Mouse (Mus musculus) limb, embryonic 14.5 days (tissue): Measurements from ENCODE around the gene Shb. TPM values are rescaled to one million over a fixed set of nuclear protein-coding genes. Genes with fewer than 3 reads are reported as not detected.

ENCODE experiments used
- ATAC-seq: fragments of 200-750 bp; cut with Nextera tagmentation; 2 replicates; pipeline ENCODE4 v1.8.0; 2017; ENCODE audit warnings: low read depth, moderate number of reproducible peaks, moderate TSS enrichment; ENCODE audit not compliant: low FRiP score
- DNase-seq: peaks from one replicate; pipeline ENCODE4 v3.0.0-alpha.2; 2015; ENCODE audit warnings: low spot score
- H3K27ac ChIP-seq: fragments of 300-500 bp; sonication (generic); replicated peaks from 2 replicates; pipeline ENCODE4 v1.5.1; 2014; ENCODE audit warnings: low read depth, mild to moderate bottlenecking, low read length, moderate library complexity, mixed read lengths
- H3K27me3 ChIP-seq: fragments of 300-500 bp; sonication (generic); 2 replicates; pipeline ENCODE4 v1.6.1; 2014; ENCODE audit warnings: low read length, mixed read lengths; ENCODE audit not compliant: control insufficient read depth, insufficient read depth
- H3K36me3 ChIP-seq: fragments of 300-500 bp; sonication (generic); 2 replicates; pipeline ENCODE4 v1.6.1; 2014; ENCODE audit warnings: mild to moderate bottlenecking, low read length, moderate library complexity, mixed read lengths; ENCODE audit not compliant: control insufficient read depth, insufficient read depth
- H3K4me1 ChIP-seq: fragments of 300-500 bp; sonication (generic); 2 replicates; pipeline ENCODE4 v1.6.1; 2014; ENCODE audit warnings: antibody characterized with exemption, low read length, mixed read lengths; ENCODE audit not compliant: control insufficient read depth, insufficient read depth
- H3K4me2 ChIP-seq: fragments of 300-500 bp; sonication (generic); replicated peaks from 2 replicates; pipeline ENCODE4 v1.6.1; 2014; ENCODE audit warnings: low read depth, mild to moderate bottlenecking, low read length, moderate library complexity; ENCODE audit not compliant: severe bottlenecking
- H3K4me3 ChIP-seq: fragments of 300-500 bp; sonication (generic); replicated peaks from 2 replicates; pipeline ENCODE4 v1.5.1; 2014; ENCODE audit warnings: low read length
- H3K9ac ChIP-seq: fragments of 300-500 bp; sonication (generic); 2 replicates; pipeline ENCODE4 v1.6.1; 2014; ENCODE audit warnings: mild to moderate bottlenecking, low read depth, low read length, moderate library complexity; ENCODE audit not compliant: severe bottlenecking
- H3K9me3 ChIP-seq: fragments of 300-500 bp; sonication (generic); 2 replicates; pipeline ENCODE4 v1.6.1; 2016; ENCODE audit warnings: low read length; ENCODE audit not compliant: control insufficient read depth
- POLR2A ChIP-seq: fragments of 200-500 bp; IDR thresholded peaks from 2 replicates; pipeline ENCODE4 v1.8.0; 2012; ENCODE audit warnings: inconsistent platforms, mild to moderate bottlenecking, moderate library complexity, borderline replicate concordance; ENCODE audit not compliant: insufficient read depth, insufficient read length; ENCODE audit errors: extremely low read depth
- WGBS: fragments of 180-500 bp; shearing (Covaris S2); extraction: QIAGEN DNeasy Blood & Tissue Kit; methylation state at CpG from one replicate; pipeline ENCODE4 v1.1.7; 2014; 5-methylcytosine and 5-hydroxymethylcytosine counted together
- polyA plus RNA-seq, 2 experiments: library from polyadenylated mRNA; depleted of rRNA in 1 of 2; stranded (reverse) in 1 of 2; unstranded in 1 of 2; fragments of >200 nt; fragmentation: Nextera tagmentation in 1 of 2; extraction: Ambion mirVana in 1 of 2; gene quantifications; 2 replicates each; pipeline versions ENCODE4 v1.2.1 to v1.2.3; 2012 to 2014

Shb gene
- polyA plus RNA-seq, 2 experiments = 10.6 to 19.0 TPM

GRCm38 (mm10) chr4:45526846-45527561, 5.3 kb downstream of the Shb start:
- Histone ChIP-seq H3K27me3 (no peaks in the 10 kb centered on the region), H3K9me3 (no peaks in the 10 kb centered on the region), H3K4me3 (no peak overlapping the region; the same call in 1 of the 2 replicates), H3K36me3 (peaks cover 6% of the 10 kb centered on the region; the same call in 1 of the 2 replicates), H3K4me1 (peaks cover 36% of the 10 kb centered on the region), H3K27ac (no peak overlapping the region), H3K9ac (no peak overlapping the region), H3K4me2 (peak overlapping the region; percentile 96; the same call in 1 of the 2 replicates)
- no peak for ATAC-seq
- no peak for DNase-seq
- 83% methylated on average over 2 of the region's 2 CpGs for WGBS
- TF ChIP-seq POLR2A = no peak

DNA sequence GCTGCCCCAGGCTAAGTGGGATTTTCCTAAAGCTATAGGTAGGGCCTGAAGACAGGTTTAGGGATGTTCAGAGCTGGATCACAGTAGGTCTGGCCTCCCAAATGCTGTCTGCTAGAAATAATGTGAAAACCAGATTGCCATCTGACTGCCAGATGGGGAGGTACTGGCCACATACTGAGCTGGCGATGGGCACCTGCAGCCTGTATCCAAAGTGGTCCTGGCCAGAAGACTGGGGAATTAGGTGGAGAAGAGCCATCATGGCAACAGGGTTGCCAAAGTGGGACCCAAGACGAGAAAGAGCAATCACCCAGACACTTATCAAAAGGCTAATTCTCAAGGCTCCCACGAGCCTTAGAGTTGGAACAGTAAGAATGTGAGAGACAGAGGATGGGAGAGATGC, 6.1 kb downstream of the Shb start:
- ATAC-seq (no peak), DNase-seq (no peak)
- no peak overlapping the region for H3K4me3 ChIP-seq
- H3K36me3 ChIP-seq = peaks cover 6% of the 10 kb centered on the region; the same call in 1 of the 2 replicates
- no peaks in the 10 kb centered on the region for H3K27me3 ChIP-seq
- peaks cover 28% of the 10 kb centered on the region for H3K4me1 ChIP-seq
- H3K4me2 ChIP-seq = no peak overlapping the region
- no peak overlapping the region for H3K9ac ChIP-seq
- TF ChIP-seq POLR2A = no peak
- H3K27ac ChIP-seq = no peak overlapping the region
- WGBS = 83% methylated on average over 3 of the region's 3 CpGs
- H3K9me3 ChIP-seq = no peaks in the 10 kb centered on the region

- WGBS = 97% methylated on average over 3 of the region's 3 CpGs
- ATAC-seq (no peak), DNase-seq (no peak)
These were observed 6.7 kb downstream of the Shb start for GRCm38 (mm10) chr4:45525541-45525940.

DNA sequence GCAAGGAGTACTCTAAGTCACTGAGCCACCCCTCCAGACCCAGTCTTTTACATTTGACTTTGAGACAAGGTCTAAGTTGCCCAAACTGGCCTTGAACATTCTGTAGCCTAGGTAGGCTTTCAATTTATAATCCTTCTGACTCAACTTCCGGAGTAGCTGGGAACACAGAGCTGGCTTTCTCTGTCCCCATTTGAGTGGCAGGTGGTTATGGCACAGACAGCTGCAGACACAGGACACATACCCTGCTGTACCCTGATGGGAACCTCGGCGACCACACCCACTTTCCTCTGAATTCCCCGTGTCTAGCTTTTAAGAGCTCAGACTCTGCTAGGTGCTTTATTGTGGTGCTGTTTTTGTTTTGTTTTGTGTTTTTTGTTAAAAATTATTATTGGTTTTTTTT, 7.7 kb downstream of the Shb start:
- WGBS = 86% methylated on average over 4 of the region's 4 CpGs
- 0 out of 2 replicates have a peak, but pooled peaks have one; percentile 10 for ATAC-seq

More at GRCm38 (mm10) chr4:45525541-45525940, 6.7 kb downstream of the Shb start:
- Histone ChIP-seq H3K9ac (no peak overlapping the region), H3K9me3 (no peaks in the 10 kb centered on the region), H3K4me2 (no peak overlapping the region), H3K4me1 (peaks cover 24% of the 10 kb centered on the region), H3K4me3 (no peak overlapping the region), H3K27me3 (no peaks in the 10 kb centered on the region), H3K27ac (no peak overlapping the region), H3K36me3 (peaks cover 6% of the 10 kb centered on the region; the same call in 1 of the 2 replicates)
- TF ChIP-seq POLR2A = no peak

DNA sequence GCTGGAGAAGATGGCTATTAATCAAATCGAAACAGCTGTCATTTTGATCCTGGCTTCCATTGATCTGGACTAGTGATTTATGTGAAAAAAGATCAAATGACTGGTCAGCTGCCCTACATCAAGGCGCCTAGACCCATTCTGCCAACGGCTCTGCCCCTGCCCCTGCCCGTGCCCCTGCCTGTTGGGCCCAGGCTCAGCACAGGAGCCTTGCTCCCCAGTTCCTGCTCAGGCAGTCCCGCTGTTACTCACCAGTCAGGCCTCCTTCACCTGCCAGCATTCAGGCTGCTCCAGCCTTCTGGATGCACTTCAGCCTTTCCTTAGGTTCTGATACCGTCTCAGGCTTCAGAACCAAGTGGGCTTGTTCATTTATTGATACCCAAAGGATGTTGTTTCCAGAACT, 8.9 kb downstream of the Shb start:
- Histone ChIP-seq H3K9me3 (no peaks in the 10 kb centered on the region), H3K36me3 (peaks cover 6% of the 10 kb centered on the region; the same call in 1 of the 2 replicates), H3K9ac (no peak overlapping the region), H3K4me3 (no peak overlapping the region), H3K4me2 (no peak overlapping the region), H3K4me1 (peaks cover 17% of the 10 kb centered on the region), H3K27ac (no peak overlapping the region), H3K27me3 (no peaks in the 10 kb centered on the region)
- DNase-seq = no peak
- 70% methylated on average over 6 of the region's 6 CpGs for WGBS
- ATAC-seq = no peak
- no peak for TF ChIP-seq POLR2A

More for the DNA sequence above, 7.7 kb downstream of the Shb start:
- Histone ChIP-seq H3K27ac (no peak overlapping the region), H3K36me3 (peaks cover 6% of the 10 kb centered on the region; the same call in 1 of the 2 replicates), H3K9me3 (no peaks in the 10 kb centered on the region), H3K4me3 (no peak overlapping the region), H3K4me1 (peaks cover 23% of the 10 kb centered on the region), H3K27me3 (no peaks in the 10 kb centered on the region), H3K4me2 (no peak overlapping the region), H3K9ac (no peak overlapping the region)
- no peak for DNase-seq
- TF ChIP-seq POLR2A = no peak

DNA sequence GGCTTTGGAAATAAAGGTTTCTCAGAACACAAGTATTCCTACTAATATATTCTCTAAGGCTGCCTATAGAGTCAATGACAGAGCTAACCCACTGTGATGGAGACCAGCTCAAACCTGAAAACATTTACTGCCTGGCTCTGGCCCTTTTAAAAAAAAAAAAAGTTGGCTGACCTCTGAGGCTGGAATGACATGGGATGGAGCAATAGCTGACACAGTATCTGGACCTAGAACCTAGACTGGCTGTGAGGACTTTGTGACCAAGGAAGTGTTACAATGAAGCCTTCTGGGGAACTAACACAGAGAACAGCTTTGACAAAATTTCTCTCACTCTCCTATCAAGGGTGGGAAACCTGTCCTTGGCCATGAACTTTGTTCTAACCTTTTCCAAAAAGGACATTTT, 9.3 kb downstream of the Shb start:
- H3K27ac ChIP-seq = no peak overlapping the region
- peaks cover 6% of the 10 kb centered on the region; the same call in 1 of the 2 replicates for H3K36me3 ChIP-seq
- no peaks in the 10 kb centered on the region for H3K9me3 ChIP-seq
- peaks cover 14% of the 10 kb centered on the region for H3K4me1 ChIP-seq
- ATAC-seq = no peak
- no peaks in the 10 kb centered on the region for H3K27me3 ChIP-seq
- H3K4me2 ChIP-seq = no peak overlapping the region
- no peak for TF ChIP-seq POLR2A
- DNase-seq = no peak
- no peak overlapping the region for H3K9ac ChIP-seq
- H3K4me3 ChIP-seq = no peak overlapping the region
